Mouse (Mus musculus) ES-Bruce4 (cell line): ENCODE results near the gene Mrnip.

Experiments used
- CTCF ChIP-seq: IDR thresholded peaks from one replicate; pipeline ENCODE4 v1.8.1; 2011; ENCODE audit warnings: low read depth, low read length
- EP300 ChIP-seq: IDR thresholded peaks from 2 replicates; pipeline ENCODE4 v1.6.1; 2011; ENCODE audit warnings: low read depth, low read length; ENCODE audit not compliant: insufficient read depth
- POLR2A ChIP-seq: IDR thresholded peaks from one replicate; pipeline ENCODE4 v1.8.1; 2011; ENCODE audit warnings: low read length; ENCODE audit not compliant: insufficient read depth

- no peak for TF ChIP-seq CTCF
- TF ChIP-seq POLR2A: no peak
- no peak for TF ChIP-seq EP300
Measured at GRCm38 (mm10) chr11:50201590-50201989, 27.3 kb downstream of the Mrnip start.
